Mouse (Mus musculus) stomach, adult 2 months (tissue): Measurements from ENCODE around the gene Vmn1r12. TPM values are rescaled to one million over a fixed set of nuclear protein-coding genes. Genes with fewer than 3 reads are reported as not detected.

Experiments
- polyA plus RNA-seq: library from polyadenylated mRNA; depleted of rRNA; stranded (reverse); fragments of >200 nt; gene quantifications from 2 replicates; pipeline ENCODE4 v1.2.3, GENCODE M21; 2012; rRNA removed

Vmn1r12 gene
- polyA plus RNA-seq: not detected in 2 replicates

DNA sequence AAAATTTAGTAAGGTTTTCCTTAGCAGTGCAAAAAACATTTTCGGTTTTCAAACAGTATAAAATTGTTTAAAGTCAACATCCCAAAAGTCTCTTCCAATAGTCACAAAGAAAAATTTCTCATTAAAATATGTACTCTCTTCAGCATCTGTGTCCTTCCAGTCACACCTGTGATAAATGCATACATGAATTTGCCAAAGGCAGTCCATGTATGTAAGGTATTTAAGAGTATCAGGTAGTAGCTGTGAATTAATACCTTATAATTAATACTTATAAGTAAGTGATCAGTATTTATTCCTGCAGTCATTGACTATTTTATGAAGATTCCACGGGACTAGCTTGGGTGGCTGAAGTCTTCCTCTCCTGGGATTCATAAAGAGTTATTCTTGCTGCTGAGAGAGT is at the start of gene Vmn1r12:
TSS of gene Vmn1r12 (plus strand) at position 301 of the 400 bp plus-strand sequence.

DNA sequence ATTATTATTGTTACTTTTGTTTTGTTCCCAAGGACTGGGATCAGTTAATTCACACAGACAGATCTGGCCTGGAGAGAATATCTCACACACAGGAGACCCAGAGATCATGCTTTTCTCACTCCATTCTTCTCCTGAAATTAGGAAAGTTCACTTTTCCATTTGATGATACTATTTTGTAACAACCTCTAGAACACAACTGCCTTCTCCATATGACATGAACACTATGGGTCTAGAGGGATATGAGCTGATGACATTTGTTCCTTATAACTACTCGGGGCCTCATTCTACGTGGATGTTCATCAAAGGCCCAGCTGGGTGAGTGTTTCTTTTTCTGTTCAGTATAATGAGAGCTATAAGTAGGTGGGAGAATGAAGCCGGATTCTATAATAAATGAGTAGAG is 47.6 kb upstream of the Vmn1r12 start, which contains the start of gene Vmn1r10:
TSS of gene Vmn1r10 (plus strand) at position 301 of the 400 bp plus-strand sequence.

DNA sequence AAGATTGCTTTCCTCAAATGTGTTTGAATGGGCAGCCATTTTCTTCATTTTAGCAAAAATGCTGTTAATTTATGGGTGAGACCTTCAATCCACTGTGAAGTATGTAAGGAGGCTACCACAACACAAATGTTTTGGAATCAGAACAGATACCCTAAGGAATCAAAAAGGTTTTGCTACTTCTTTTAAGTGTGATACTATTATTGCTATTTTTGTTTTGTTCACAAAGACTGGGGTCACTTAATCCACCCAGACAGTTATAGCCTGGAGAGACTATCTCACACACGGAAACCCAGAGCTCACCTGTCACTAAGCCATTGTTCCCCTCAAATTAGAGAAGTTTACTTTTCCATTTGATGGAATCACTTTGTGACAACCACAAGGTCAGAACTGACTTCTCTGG is 23.6 kb upstream of the Vmn1r12 start, which contains the start of gene Vmn1r11:
TSS of gene Vmn1r11 (plus strand) at position 301 of the 400 bp plus-strand sequence.

DNA sequence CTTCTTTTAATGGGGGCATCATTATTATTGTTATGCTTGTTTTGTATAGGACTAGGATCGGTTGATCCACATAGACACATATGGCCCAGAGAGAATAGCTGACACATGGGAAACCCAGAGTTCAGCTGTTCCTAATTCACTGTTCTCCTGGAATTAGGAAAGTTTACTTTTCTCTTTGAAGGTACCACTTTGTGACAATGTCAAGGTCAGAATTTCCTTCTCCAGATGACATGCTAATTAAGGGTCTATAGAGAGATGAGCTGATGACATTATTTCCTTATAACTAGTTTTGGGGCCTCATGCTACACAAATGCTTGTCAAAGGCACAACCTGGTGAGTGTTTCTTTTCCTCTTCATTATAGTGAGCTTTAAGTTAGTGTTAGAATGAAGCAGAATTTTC is 46.3 kb downstream of the Vmn1r12 start, which contains the start of gene Vmn1r13:
TSS of gene Vmn1r13 (plus strand) at position 301 of the 400 bp plus-strand sequence.

Other genes with a start within 250 kb of the Vmn1r12 start
- gene Nt5c3, start 233.0 kb upstream of the Vmn1r12 start, polyA plus RNA-seq: 2.8 TPM in 2 replicates
- gene Vmn1r4, start 232.9 kb upstream of the Vmn1r12 start, polyA plus RNA-seq: not detected in 2 replicates
- gene Vmn1r5, start 186.6 kb upstream of the Vmn1r12 start, polyA plus RNA-seq: not detected in 2 replicates
- not detected in 2 replicates for gene Vmn1r6, start 159.7 kb upstream of the Vmn1r12 start, polyA plus RNA-seq
- not detected in 2 replicates for gene Vmn1r7, start 131.6 kb upstream of the Vmn1r12 start, polyA plus RNA-seq
- not detected in 2 replicates for gene Vmn1r8, start 124.6 kb upstream of the Vmn1r12 start, polyA plus RNA-seq
- gene Vmn1r9, start 90.1 kb upstream of the Vmn1r12 start, polyA plus RNA-seq: not detected in 2 replicates
- not detected in 2 replicates for gene Vmn1r10, start 47.5 kb upstream of the Vmn1r12 start, polyA plus RNA-seq
- gene Vmn1r11, start 23.5 kb upstream of the Vmn1r12 start, polyA plus RNA-seq: not detected in 2 replicates
- gene Vmn1r13, start 46.4 kb downstream of the Vmn1r12 start, polyA plus RNA-seq: not detected in 2 replicates
- not detected in 2 replicates for gene Vmn1r14, start 74.8 kb downstream of the Vmn1r12 start, polyA plus RNA-seq
- gene Vmn1r15, start 101.0 kb downstream of the Vmn1r12 start, polyA plus RNA-seq: not detected in 2 replicates
- not detected in 2 replicates for gene Vmn1r16, start 172.6 kb downstream of the Vmn1r12 start, polyA plus RNA-seq
- gene Vmn1r17, start 206.8 kb downstream of the Vmn1r12 start, polyA plus RNA-seq: not detected in 2 replicates
- not detected in 2 replicates for gene Vmn1r18, start 238.9 kb downstream of the Vmn1r12 start, polyA plus RNA-seq
- gene Vmn1r19, start 246.9 kb downstream of the Vmn1r12 start, polyA plus RNA-seq: not detected in 2 replicates